Mouse (Mus musculus) ES-E14 (cell line): ENCODE results near the gene Slc4a1. TPM values are rescaled to one million over a fixed set of nuclear protein-coding genes. Genes with fewer than 3 reads are reported as not detected.
A peak's percentile ranks its signal among the peaks of the same experiment; 100 is the strongest.

ENCODE experiments used
- DNase-seq: peaks from one replicate; pipeline ENCODE4 v3.0.0-alpha.2; 2013; ENCODE audit warnings: low read depth, low spot score
- H3K27ac ChIP-seq: 2 replicates; pipeline ENCODE4 v1.5.1; 2012; ENCODE audit warnings: low read depth, mild to moderate bottlenecking, low read length, moderate library complexity, mixed read lengths; ENCODE audit not compliant: poor library complexity, insufficient read depth, severe bottlenecking
- H3K36me3 ChIP-seq: 2 replicates; pipeline ENCODE4 v1.6.1; 2012; ENCODE audit warnings: mild to moderate bottlenecking, low read length, moderate library complexity, mixed read lengths; ENCODE audit not compliant: control insufficient read depth, poor library complexity, insufficient read depth, severe bottlenecking
- H3K4me1 ChIP-seq, 2 experiments: fragments of 150-350 bp in 1 of 2; sonication (generic) in 1 of 2; 2 replicates each; pipeline ENCODE4 v1.6.1; 2012; ENCODE audit warnings: low read length in 2 of 2, mild to moderate bottlenecking in 1 of 2, mixed read lengths in 1 of 2; ENCODE audit not compliant: control insufficient read depth in 2 of 2, insufficient read depth in 2 of 2, poor library complexity in 1 of 2
- H3K4me3 ChIP-seq, 2 experiments: fragments of 150-350 bp in 1 of 2; sonication (generic) in 1 of 2; 2 replicates each; pipeline ENCODE4 v1.5.1; 2012; ENCODE audit warnings: low read length in 2 of 2, low read depth in 1 of 2, mild to moderate bottlenecking in 1 of 2, mixed read lengths in 1 of 2; ENCODE audit not compliant: insufficient read depth in 1 of 2, poor library complexity in 1 of 2, severe bottlenecking in 1 of 2
- H3K9ac ChIP-seq: 2 replicates; pipeline ENCODE4 v1.6.1; 2012; ENCODE audit warnings: low read depth, mild to moderate bottlenecking, low read length, mixed read lengths; ENCODE audit not compliant: poor library complexity, insufficient read depth, severe bottlenecking
- H3K9me3 ChIP-seq: fragments of 150-350 bp; sonication (generic); 2 replicates; pipeline ENCODE4 v1.6.1; 2012; ENCODE audit warnings: low read depth, mild to moderate bottlenecking, low read length; ENCODE audit not compliant: control insufficient read depth, insufficient read depth
- CHD2 ChIP-seq: IDR thresholded peaks from 2 replicates; pipeline ENCODE4 v1.6.1; 2014; ENCODE audit warnings: mild to moderate bottlenecking, low read depth, low read length, inconsistent platforms
- HCFC1 ChIP-seq: IDR thresholded peaks from 2 replicates; pipeline ENCODE4 v1.6.1; 2012; ENCODE audit warnings: low read length, inconsistent platforms, borderline replicate concordance; ENCODE audit not compliant: insufficient read depth
- MAFK ChIP-seq: IDR thresholded peaks from 2 replicates; pipeline ENCODE4 v1.6.1; 2014; ENCODE audit warnings: mild to moderate bottlenecking, low read depth, low read length, inconsistent platforms; ENCODE audit not compliant: insufficient read depth
- ZC3H11A ChIP-seq: IDR thresholded peaks from 2 replicates; pipeline ENCODE4 v1.6.1; 2012; ENCODE audit warnings: low read depth, mild to moderate bottlenecking, inconsistent platforms, low read length, borderline replicate concordance
- ZNF384 ChIP-seq: IDR thresholded peaks from 2 replicates; pipeline ENCODE4 v1.6.1; 2012; ENCODE audit warnings: low read depth, low read length, inconsistent platforms
- in situ Hi-C, 2 experiments: fragments of 600-800 bp; cut with MboI; formaldehyde crosslinking; loops; one replicate each; pipeline ENCODE4 v1.15.1; 2025; ENCODE audit warnings: low sequenced_read_pairs in 2 of 2, inconsistent platforms in 1 of 2; ENCODE audit not compliant: unreplicated experiment in 2 of 2
- total RNA-seq: library from RNA; depleted of rRNA; stranded (reverse); fragments of 300-350 nt; gene quantifications from 2 replicates; pipeline ENCODE4 v1.2.3, GENCODE M21; 2012

The Slc4a1 gene
- total RNA-seq, 1 experiment = 0.18 TPM

GRCm38 (mm10) chr11:102400513-102401084 is 34.6 kb upstream of the Slc4a1 start:
- H3K9me3 ChIP-seq = no peaks in the 10 kb centered on the region
- TF ChIP-seq ZC3H11A (no peak), MAFK (no peak), ZNF384 (no peak), CHD2 (no peak), HCFC1 (no peak)
- H3K9ac ChIP-seq = no peak overlapping the region
- H3K4me1 ChIP-seq = peaks cover 6 to 34% of the 10 kb centered on the region in 2 experiments; a peak in 2 of 4 replicates
- H3K4me3 ChIP-seq = no peak overlapping the region
- H3K36me3 ChIP-seq = peaks cover 38% of the 10 kb centered on the region
- H3K27ac ChIP-seq = no peak overlapping the region
- no peak for DNase-seq
- in situ Hi-C loops = no loop called here

- H3K4me1 ChIP-seq = peaks cover 6 to 36% of the 10 kb centered on the region in 2 experiments; a peak in 3 of 4 replicates
- no peak overlapping the region for H3K27ac ChIP-seq
- TF ChIP-seq MAFK = no peak
- no peak for TF ChIP-seq CHD2
- no peak for TF ChIP-seq ZNF384
- no peak for TF ChIP-seq ZC3H11A
- TF ChIP-seq HCFC1 = no peak
- peak overlapping the region; percentile 34 for H3K9ac ChIP-seq
- H3K36me3 ChIP-seq = peaks cover 29% of the 10 kb centered on the region
- H3K9me3 ChIP-seq = no peaks in the 10 kb centered on the region
- DNase-seq = no peak
- in situ Hi-C loops = no loop called here
- peak overlapping the region; percentile 46 to 51; a peak in 2 of 4 replicates for H3K4me3 ChIP-seq
Observed at GRCm38 (mm10) chr11:102399610-102400072, 33.6 kb upstream of the Slc4a1 start.

GRCm38 (mm10) chr11:102399107-102399506 is 33.1 kb upstream of the Slc4a1 start:
- TF ChIP-seq MAFK = no peak
- no peak for TF ChIP-seq ZNF384
- no peak for TF ChIP-seq HCFC1
- no peak for TF ChIP-seq ZC3H11A
- no peak for TF ChIP-seq CHD2
- peak overlapping the region in 1 of 2 experiments; percentile 51; a peak in 1 of 4 replicates for H3K4me3 ChIP-seq
- in situ Hi-C loops = no loop called here

GRCm38 (mm10) chr11:102398007-102398825 is 32.2 kb upstream of the Slc4a1 start:
- Histone ChIP-seq H3K36me3 (peaks cover 15% of the 10 kb centered on the region), H3K9ac (no peak overlapping the region), H3K27ac (no peak overlapping the region), H3K4me3 (no peak overlapping the region), H3K9me3 (no peaks in the 10 kb centered on the region), H3K4me1 (peaks cover 9 to 44% of the 10 kb centered on the region in 2 experiments; a peak in 3 of 4 replicates)
- TF ChIP-seq ZNF384 (no peak), MAFK (no peak), CHD2 (no peak), ZC3H11A (no peak), HCFC1 (no peak)
- in situ Hi-C loops = no loop called here
- DNase-seq = no peak

More at GRCm38 (mm10) chr11:102399107-102399506, 33.1 kb upstream of the Slc4a1 start:
- Histone ChIP-seq H3K36me3 (peaks cover 24% of the 10 kb centered on the region), H3K4me1 (peaks cover 6 to 39% of the 10 kb centered on the region in 2 experiments; a peak in 3 of 4 replicates), H3K9ac (no peak overlapping the region), H3K9me3 (no peaks in the 10 kb centered on the region), H3K27ac (no peak overlapping the region)
- no peak for DNase-seq
